Mouse (Mus musculus) midbrain, postnatal 0 days (tissue): ENCODE measurements around the gene Dennd5b. TPM values are rescaled to one million over a fixed set of nuclear protein-coding genes. Genes with fewer than 3 reads are reported as not detected.

Source experiments
- ATAC-seq: fragments of 200-750 bp; cut with Nextera tagmentation; 2 replicates; pipeline ENCODE4 v1.8.0; 2017; ENCODE audit warnings: moderate number of reproducible peaks, mild to moderate bottlenecking, moderate TSS enrichment, moderate library complexity; ENCODE audit not compliant: low FRiP score
- DNase-seq: peaks from one replicate; pipeline ENCODE4 v3.0.0-alpha.2; 2015; ENCODE audit warnings: low spot score
- H3K27ac ChIP-seq: fragments of 300-500 bp; sonication (generic); 2 replicates; pipeline ENCODE4 v1.5.1; 2014; ENCODE audit warnings: low read depth, mild to moderate bottlenecking, low read length, mixed read lengths
- H3K27me3 ChIP-seq: fragments of 300-500 bp; sonication (generic); 2 replicates; pipeline ENCODE4 v1.6.1; 2014; ENCODE audit warnings: low read length, control low read depth, mixed read lengths; ENCODE audit not compliant: insufficient read depth
- H3K36me3 ChIP-seq: fragments of 300-500 bp; sonication (generic); 2 replicates; pipeline ENCODE4 v1.6.1; 2014; ENCODE audit warnings: low read length, control low read depth, mixed read lengths; ENCODE audit not compliant: insufficient read depth
- H3K4me1 ChIP-seq: fragments of 300-500 bp; sonication (generic); 2 replicates; pipeline ENCODE4 v1.6.1; 2014; ENCODE audit warnings: mild to moderate bottlenecking, control low read depth, antibody characterized with exemption, low read length, mixed read lengths; ENCODE audit not compliant: insufficient read depth
- H3K4me2 ChIP-seq: fragments of 300-500 bp; sonication (generic); 2 replicates; pipeline ENCODE4 v1.6.1; 2014; ENCODE audit warnings: low read depth, mild to moderate bottlenecking, low read length, mixed read lengths; ENCODE audit not compliant: poor library complexity, severe bottlenecking
- H3K4me3 ChIP-seq: fragments of 300-500 bp; sonication (generic); 2 replicates; pipeline ENCODE4 v1.5.1; 2014; ENCODE audit warnings: low read depth, mild to moderate bottlenecking, low read length, moderate library complexity
- H3K9ac ChIP-seq: fragments of 300-500 bp; sonication (generic); replicated peaks from 2 replicates; pipeline ENCODE4 v1.6.1; 2014; ENCODE audit warnings: mild to moderate bottlenecking, low read length, moderate library complexity, mixed read lengths; ENCODE audit not compliant: poor library complexity, severe bottlenecking
- H3K9me3 ChIP-seq: fragments of 300-500 bp; sonication (generic); 2 replicates; pipeline ENCODE4 v1.6.1; 2016; ENCODE audit warnings: low read length, control low read depth
- CTCF ChIP-seq: IDR thresholded peaks from 2 replicates; pipeline ENCODE4 v1.5.1; 2016; ENCODE audit warnings: antibody characterized with exemption, mild to moderate bottlenecking
- WGBS: fragments of 180-500 bp; shearing (Covaris S2); extraction: QIAGEN DNeasy Blood & Tissue Kit; methylation state at CpG from one replicate; pipeline ENCODE4 v1.1.7; 2014; 5-methylcytosine and 5-hydroxymethylcytosine counted together
- polyA plus RNA-seq: library from polyadenylated mRNA; unstranded; fragments of >200 nt; fragmentation: Nextera tagmentation; extraction: Ambion mirVana; gene quantifications from 2 replicates; pipeline ENCODE4 v1.2.1, GENCODE M21; 2015
- total RNA-seq: library from RNA; depleted of rRNA; stranded (reverse); fragments of >200 nt; gene quantifications from 2 replicates; pipeline ENCODE4 v1.2.3, GENCODE M21; 2014

Dennd5b gene
- total and polyA plus RNA-seq, 2 experiments from 2014 or later = 11.0 to 47.1 TPM

GRCm38 (mm10) chr6:148972059-148972848, 129.2 kb downstream of the Dennd5b start:
- no peaks in the 10 kb centered on the region for H3K9me3 ChIP-seq
- no peak overlapping the region for H3K4me2 ChIP-seq
- no peak for TF ChIP-seq CTCF
- no peaks in the 10 kb centered on the region for H3K27me3 ChIP-seq
- WGBS = 20% methylated on average over 9 of the region's 9 CpGs
- no peaks in the 10 kb centered on the region for H3K36me3 ChIP-seq
- ATAC-seq (no peak), DNase-seq (no peak)
- H3K9ac ChIP-seq = no peak overlapping the region
- no peaks in the 10 kb centered on the region for H3K4me1 ChIP-seq
- H3K4me3 ChIP-seq = no peak overlapping the region
- H3K27ac ChIP-seq = no peak overlapping the region

- Histone ChIP-seq H3K27me3 (no peaks in the 10 kb centered on the region), H3K4me1 (no peaks in the 10 kb centered on the region), H3K4me3 (no peak overlapping the region), H3K9ac (no peak overlapping the region), H3K4me2 (no peak overlapping the region), H3K36me3 (no peaks in the 10 kb centered on the region), H3K27ac (no peak overlapping the region), H3K9me3 (no peaks in the 10 kb centered on the region)
- no peak for DNase-seq
- 34% methylated on average over 9 of the region's 9 CpGs for WGBS
- no peak for TF ChIP-seq CTCF
- ATAC-seq = no peak
Measured at GRCm38 (mm10) chr6:148971385-148971940, 130.0 kb downstream of the Dennd5b start.

- TF ChIP-seq CTCF = no peak
- no peak overlapping the region for H3K27ac ChIP-seq
- H3K9me3 ChIP-seq = no peaks in the 10 kb centered on the region
- no peaks in the 10 kb centered on the region for H3K27me3 ChIP-seq
- H3K4me1 ChIP-seq = no peaks in the 10 kb centered on the region
- no peak for DNase-seq
- no peaks in the 10 kb centered on the region for H3K36me3 ChIP-seq
- H3K4me3 ChIP-seq = no peak overlapping the region
- WGBS = 52% methylated on average over 1 of the region's 1 CpGs
- no peak overlapping the region for H3K9ac ChIP-seq
- ATAC-seq = no peak
- H3K4me2 ChIP-seq = no peak overlapping the region
Measured at GRCm38 (mm10) chr6:148961285-148961684, 140.2 kb downstream of the Dennd5b start.

DNA sequence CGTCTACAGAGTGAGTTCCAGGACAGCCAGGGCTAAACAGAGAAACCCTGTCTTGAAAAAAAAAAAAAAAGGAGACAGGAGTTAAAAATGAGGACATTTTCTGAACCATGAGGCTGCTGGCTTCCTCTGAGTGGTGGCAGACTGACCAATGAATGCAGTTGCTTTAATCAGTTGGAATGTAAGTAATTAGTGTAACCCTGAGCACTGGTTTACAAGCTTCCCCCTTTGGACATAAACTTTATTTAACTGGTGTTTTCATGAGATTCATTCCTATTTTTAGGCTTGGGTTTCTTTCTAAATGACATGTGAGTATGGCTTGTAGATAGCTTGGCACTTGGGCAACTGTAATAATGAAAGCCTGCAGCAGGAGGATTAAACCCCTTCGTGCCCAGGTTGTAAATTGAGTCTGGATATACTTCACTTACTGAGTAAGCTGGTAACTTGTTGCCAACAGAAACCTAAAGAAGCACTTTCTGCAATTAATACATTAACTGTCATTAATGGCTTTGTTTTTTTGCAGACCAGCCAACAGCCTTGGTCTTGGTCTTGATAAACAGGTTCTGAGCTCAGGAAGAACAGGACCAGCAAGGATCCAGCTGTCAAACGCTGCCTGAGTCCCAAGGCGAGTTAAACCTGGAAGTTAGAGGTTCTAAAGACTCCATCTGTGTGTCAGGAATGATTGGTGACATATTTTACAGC, 141.8 kb downstream of the Dennd5b start:
- WGBS = 68% methylated on average over 4 of the region's 4 CpGs

DNA sequence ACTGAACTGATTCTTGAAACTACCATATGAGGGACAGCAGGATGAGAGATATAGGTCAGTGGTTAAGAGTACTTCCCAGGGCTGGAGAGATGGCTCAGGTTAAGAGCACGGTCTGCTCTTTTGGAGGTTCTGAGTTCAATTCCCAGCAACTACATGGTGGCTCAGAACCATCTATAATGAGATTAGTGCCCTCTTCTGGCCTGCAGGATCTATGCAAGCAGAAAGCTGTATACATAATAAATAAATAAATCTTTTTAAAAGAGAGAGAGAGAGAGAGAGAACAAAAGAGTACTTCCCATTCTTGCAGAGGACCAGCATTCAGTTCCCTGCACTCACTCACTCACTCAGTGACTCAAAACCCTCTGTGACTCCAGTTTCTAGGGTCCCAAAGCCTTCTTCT, 142.8 kb downstream of the Dennd5b start:
- ATAC-seq (no peak), DNase-seq (no peak)
- no peaks in the 10 kb centered on the region for H3K4me1 ChIP-seq
- H3K27me3 ChIP-seq = no peaks in the 10 kb centered on the region
- 96% methylated on average over 1 of the region's 1 CpGs for WGBS
- TF ChIP-seq CTCF = no peak
- no peaks in the 10 kb centered on the region for H3K9me3 ChIP-seq
- no peak overlapping the region for H3K4me2 ChIP-seq
- no peak overlapping the region for H3K27ac ChIP-seq
- H3K4me3 ChIP-seq = no peak overlapping the region
- H3K9ac ChIP-seq = no peak overlapping the region
- H3K36me3 ChIP-seq = no peaks in the 10 kb centered on the region

More for the DNA sequence above, 141.8 kb downstream of the Dennd5b start:
- no peaks in the 10 kb centered on the region for H3K9me3 ChIP-seq
- no peaks in the 10 kb centered on the region for H3K4me1 ChIP-seq
- no peaks in the 10 kb centered on the region for H3K36me3 ChIP-seq
- no peak overlapping the region for H3K9ac ChIP-seq
- no peaks in the 10 kb centered on the region for H3K27me3 ChIP-seq
- no peak overlapping the region for H3K4me3 ChIP-seq
- DNase-seq (no peak), ATAC-seq (no peak)
- no peak for TF ChIP-seq CTCF
- no peak overlapping the region for H3K27ac ChIP-seq
- H3K4me2 ChIP-seq = no peak overlapping the region

DNA sequence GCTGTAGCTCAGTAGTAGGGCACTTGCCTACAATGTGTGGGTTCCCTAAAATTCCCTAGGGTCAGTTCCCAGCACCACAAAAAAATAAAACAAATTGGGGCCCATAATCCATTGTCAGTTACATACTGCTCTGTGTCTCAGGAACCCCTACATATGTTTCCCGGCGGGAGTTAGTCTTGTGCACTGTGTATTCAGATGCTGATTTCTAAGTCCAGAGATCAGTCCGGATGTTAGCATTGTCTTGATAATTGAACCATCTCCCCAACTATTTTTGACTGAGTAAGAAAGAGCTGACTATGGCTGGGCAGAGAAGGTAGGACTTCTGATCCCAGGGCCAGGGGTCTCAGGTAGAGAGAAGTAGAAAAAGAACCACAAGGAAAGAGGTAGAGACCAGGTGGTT, 144.4 kb downstream of the Dennd5b start:
- Histone ChIP-seq H3K27ac (no peak overlapping the region), H3K27me3 (no peaks in the 10 kb centered on the region), H3K36me3 (no peaks in the 10 kb centered on the region), H3K9me3 (no peaks in the 10 kb centered on the region), H3K4me2 (no peak overlapping the region), H3K9ac (no peak overlapping the region), H3K4me1 (no peaks in the 10 kb centered on the region), H3K4me3 (no peak overlapping the region)
- no peak for DNase-seq
- no peak for TF ChIP-seq CTCF
- 71% methylated on average over 3 of the region's 3 CpGs for WGBS
- ATAC-seq = no peak
